Mouse (Mus musculus) liver, embryonic 15.5 days (tissue): ENCODE results near the gene Drg1. TPM values are rescaled to one million over a fixed set of nuclear protein-coding genes. Genes with fewer than 3 reads are reported as not detected.
A peak's percentile ranks its signal among the peaks of the same experiment; 100 is the strongest.

Experiments used
- ATAC-seq: fragments of 200-750 bp; cut with Nextera tagmentation; 2 replicates; pipeline ENCODE4 v1.8.0; 2017; ENCODE audit warnings: moderate number of reproducible peaks, mild to moderate bottlenecking, moderate library complexity; ENCODE audit not compliant: insufficient read depth
- H3K27ac ChIP-seq: fragments of 300-500 bp; sonication (generic); replicated peaks from 2 replicates; pipeline ENCODE4 v1.5.1; 2015; ENCODE audit warnings: mild to moderate bottlenecking, inconsistent platforms
- H3K27me3 ChIP-seq: fragments of 300-500 bp; sonication (generic); 2 replicates; pipeline ENCODE4 v1.6.1; 2015; ENCODE audit warnings: mild to moderate bottlenecking, inconsistent platforms
- H3K36me3 ChIP-seq: fragments of 300-500 bp; sonication (generic); replicated peaks from 2 replicates; pipeline ENCODE4 v1.6.1; 2015; ENCODE audit warnings: moderate library complexity, mild to moderate bottlenecking, inconsistent platforms
- H3K4me1 ChIP-seq: fragments of 300-500 bp; sonication (generic); replicated peaks from 2 replicates; pipeline ENCODE4 v1.6.1; 2015; ENCODE audit warnings: inconsistent platforms
- H3K4me2 ChIP-seq: fragments of 300-500 bp; sonication (generic); 2 replicates; pipeline ENCODE4 v1.6.1; 2015; ENCODE audit warnings: moderate library complexity, mild to moderate bottlenecking, inconsistent platforms
- H3K4me3 ChIP-seq: fragments of 300-500 bp; sonication (generic); replicated peaks from 2 replicates; pipeline ENCODE4 v1.5.1; 2015; ENCODE audit warnings: mild to moderate bottlenecking, inconsistent platforms
- H3K9ac ChIP-seq: fragments of 300-500 bp; sonication (generic); 2 replicates; pipeline ENCODE4 v1.6.1; 2015; ENCODE audit warnings: moderate library complexity, mild to moderate bottlenecking, inconsistent platforms
- H3K9me3 ChIP-seq: fragments of 300-500 bp; sonication (generic); replicated peaks from 2 replicates; pipeline ENCODE4 v1.6.1; 2016; ENCODE audit warnings: inconsistent platforms
- WGBS: fragments of 180-500 bp; shearing (Covaris S2); methylation state at CpG from one replicate; pipeline ENCODE4 v1.1.7; 2015; ENCODE audit warnings: mixed read lengths; ENCODE audit not compliant: insufficient replicate concordance; 5-methylcytosine and 5-hydroxymethylcytosine counted together
- polyA plus RNA-seq: library from polyadenylated mRNA; unstranded; fragments of >200 nt; fragmentation: Nextera tagmentation; extraction: Ambion mirVana; gene quantifications from 2 replicates; pipeline ENCODE4 v1.2.1, GENCODE M21; 2015

Drg1 gene
- polyA plus RNA-seq, 1 experiment from 2014 or later: 108 TPM

GRCm38 (mm10) chr11:3265291-3266078 lies 730 bp downstream of the Drg1 start:
- Histone ChIP-seq H3K27me3 (no peaks in the 10 kb centered on the region), H3K9ac (peak overlapping the region; percentile 90), H3K27ac (peak overlapping the region; percentile 79), H3K36me3 (peaks cover 38% of the 10 kb centered on the region), H3K4me1 (peaks cover 35% of the 10 kb centered on the region), H3K4me3 (peak overlapping the region; percentile 79), H3K9me3 (no peaks in the 10 kb centered on the region), H3K4me2 (peak overlapping the region; percentile 75)
- WGBS: 1% methylated on average over 26 of the region's 26 CpGs
- no peak for ATAC-seq

DNA sequence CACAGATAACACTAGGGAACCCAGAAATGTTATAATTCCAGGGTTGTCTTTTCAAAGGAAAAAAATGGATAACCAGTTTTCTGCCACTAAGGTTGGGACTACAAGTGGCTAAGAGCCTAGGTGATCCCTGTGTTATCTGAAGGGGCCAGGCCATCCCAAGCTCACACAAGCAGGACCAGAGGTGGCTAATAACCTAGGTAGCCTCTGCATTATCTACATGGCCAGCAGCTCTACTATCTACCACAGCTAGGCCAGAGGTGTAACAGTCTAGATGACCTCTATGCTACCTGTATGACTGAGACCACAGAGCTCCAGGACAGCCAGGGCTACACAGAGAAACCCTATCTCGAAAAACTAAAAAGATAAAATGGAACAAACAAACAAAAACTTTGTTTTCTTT lies 6.7 kb downstream of the Drg1 start:
- Histone ChIP-seq H3K9ac (no peak overlapping the region), H3K27me3 (no peaks in the 10 kb centered on the region), H3K36me3 (peaks cover 89% of the 10 kb centered on the region), H3K4me1 (peaks cover 22% of the 10 kb centered on the region), H3K4me2 (no peak overlapping the region), H3K4me3 (no peak overlapping the region), H3K27ac (no peak overlapping the region), H3K9me3 (no peaks in the 10 kb centered on the region)
- WGBS: 75% methylated on average over 1 of the region's 1 CpGs
- ATAC-seq: peak; percentile 52

DNA sequence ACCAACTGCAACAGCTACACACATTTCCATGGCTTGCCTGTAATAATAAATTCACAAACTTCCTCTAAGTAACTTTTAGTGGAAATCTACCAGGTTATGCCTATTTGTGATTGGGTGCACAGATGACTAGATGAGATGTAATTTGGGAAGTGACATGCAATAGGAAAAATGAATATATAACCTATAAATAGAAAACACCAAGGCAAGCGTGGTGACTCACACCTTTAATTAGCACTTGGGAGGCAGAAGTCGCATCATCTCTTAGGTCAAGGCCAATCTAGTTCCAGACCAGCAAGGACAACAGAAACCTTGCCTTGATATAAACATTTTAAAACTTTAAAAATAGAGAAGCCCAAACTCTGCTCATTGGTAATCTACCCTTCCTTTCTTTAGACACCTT lies 18.8 kb downstream of the Drg1 start:
- ATAC-seq: no peak
- Histone ChIP-seq H3K9me3 (no peaks in the 10 kb centered on the region), H3K27me3 (no peaks in the 10 kb centered on the region), H3K27ac (no peak overlapping the region), H3K4me2 (no peak overlapping the region), H3K4me3 (no peak overlapping the region), H3K36me3 (peaks cover 98% of the 10 kb centered on the region), H3K9ac (no peak overlapping the region), H3K4me1 (no peaks in the 10 kb centered on the region)
- 74% methylated on average over 2 of the region's 2 CpGs for WGBS

GRCm38 (mm10) chr11:3243771-3244170 lies 22.4 kb downstream of the Drg1 start:
- no peak overlapping the region for H3K4me3 ChIP-seq
- peaks cover 98% of the 10 kb centered on the region for H3K36me3 ChIP-seq
- H3K4me2 ChIP-seq: no peak overlapping the region
- no peaks in the 10 kb centered on the region for H3K27me3 ChIP-seq
- ATAC-seq: no peak
- H3K9me3 ChIP-seq: no peaks in the 10 kb centered on the region
- no peak overlapping the region for H3K9ac ChIP-seq
- no peaks in the 10 kb centered on the region for H3K4me1 ChIP-seq
- WGBS: 83% methylated on average over 4 of the region's 4 CpGs
- H3K27ac ChIP-seq: no peak overlapping the region

GRCm38 (mm10) chr11:3242395-3242794 lies 23.8 kb downstream of the Drg1 start:
- no peaks in the 10 kb centered on the region for H3K4me1 ChIP-seq
- H3K4me2 ChIP-seq: no peak overlapping the region
- H3K27me3 ChIP-seq: no peaks in the 10 kb centered on the region
- no peak overlapping the region for H3K4me3 ChIP-seq
- WGBS: 83% methylated on average over 7 of the region's 7 CpGs
- no peaks in the 10 kb centered on the region for H3K9me3 ChIP-seq
- no peak overlapping the region for H3K9ac ChIP-seq
- H3K27ac ChIP-seq: no peak overlapping the region
- H3K36me3 ChIP-seq: peaks cover 98% of the 10 kb centered on the region
- no peak for ATAC-seq

DNA sequence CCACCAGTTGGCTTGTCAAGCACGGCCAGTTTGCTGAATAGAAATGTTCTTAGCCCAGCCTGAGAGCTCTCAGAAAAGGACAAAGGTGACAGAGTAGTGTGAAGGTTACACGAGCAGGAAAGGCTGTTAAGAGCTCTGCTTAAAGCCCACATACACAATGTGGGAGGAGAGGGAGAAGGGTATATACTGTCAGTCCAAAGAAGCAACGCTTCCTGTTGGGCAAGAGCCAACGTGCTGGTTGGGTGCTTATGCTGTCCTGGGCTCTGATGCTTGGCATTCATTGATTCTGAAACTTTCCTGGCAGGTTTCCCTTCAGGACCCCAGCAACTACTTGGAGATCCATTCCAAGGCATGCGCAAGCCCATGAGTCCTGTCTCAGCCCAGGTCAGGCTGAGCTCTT lies 30.9 kb downstream of the Drg1 start:
- Histone ChIP-seq H3K4me3 (no peak overlapping the region), H3K9ac (no peak overlapping the region), H3K36me3 (peaks cover 97% of the 10 kb centered on the region), H3K4me1 (0 out of 2 replicates have a peak, but pooled peaks cover 6% of the 10 kb centered on the region), H3K27ac (no peak overlapping the region), H3K4me2 (no peak overlapping the region), H3K27me3 (no peaks in the 10 kb centered on the region), H3K9me3 (no peaks in the 10 kb centered on the region)
- ATAC-seq: no peak
- 78% methylated on average over 5 of the region's 5 CpGs for WGBS

DNA sequence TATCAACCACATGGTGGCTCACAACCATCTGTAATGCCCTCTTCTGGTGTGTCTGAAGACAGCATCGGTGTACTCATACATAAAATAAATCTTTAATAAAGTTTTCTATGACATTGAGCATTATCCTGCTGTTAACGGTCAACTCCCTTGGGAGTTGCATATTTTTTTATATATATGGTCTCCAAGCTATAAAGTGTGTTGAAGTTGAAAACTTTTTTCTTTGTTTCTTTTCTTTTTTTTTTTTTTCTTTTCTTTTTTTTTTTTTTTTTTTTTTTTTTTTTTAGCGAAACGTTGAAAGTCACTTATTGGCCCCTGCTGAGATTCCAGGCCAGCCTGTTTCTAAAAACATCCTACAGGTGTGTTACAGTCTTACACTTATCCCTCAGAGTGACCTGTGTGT lies 32.5 kb downstream of the Drg1 start:
- Histone ChIP-seq H3K36me3 (peaks cover 95% of the 10 kb centered on the region), H3K4me2 (no peak overlapping the region), H3K4me3 (no peak overlapping the region), H3K4me1 (0 out of 2 replicates have a peak, but pooled peaks cover 6% of the 10 kb centered on the region), H3K27ac (no peak overlapping the region), H3K27me3 (no peaks in the 10 kb centered on the region), H3K9me3 (no peaks in the 10 kb centered on the region), H3K9ac (no peak overlapping the region)
- ATAC-seq: no peak
- 92% methylated on average over 4 of the region's 4 CpGs for WGBS

- ATAC-seq: no peak
- no peaks in the 10 kb centered on the region for H3K9me3 ChIP-seq
- H3K4me3 ChIP-seq: no peak overlapping the region
- H3K4me2 ChIP-seq: no peak overlapping the region
- H3K9ac ChIP-seq: no peak overlapping the region
- 0 out of 2 replicates have a peak, but pooled peaks cover 6% of the 10 kb centered on the region for H3K4me1 ChIP-seq
- H3K36me3 ChIP-seq: peaks cover 92% of the 10 kb centered on the region
- no peaks in the 10 kb centered on the region for H3K27me3 ChIP-seq
- WGBS: 68% methylated on average over 3 of the region's 3 CpGs
- no peak overlapping the region for H3K27ac ChIP-seq
Observed at GRCm38 (mm10) chr11:3232248-3232647, 34.0 kb downstream of the Drg1 start.

DNA sequence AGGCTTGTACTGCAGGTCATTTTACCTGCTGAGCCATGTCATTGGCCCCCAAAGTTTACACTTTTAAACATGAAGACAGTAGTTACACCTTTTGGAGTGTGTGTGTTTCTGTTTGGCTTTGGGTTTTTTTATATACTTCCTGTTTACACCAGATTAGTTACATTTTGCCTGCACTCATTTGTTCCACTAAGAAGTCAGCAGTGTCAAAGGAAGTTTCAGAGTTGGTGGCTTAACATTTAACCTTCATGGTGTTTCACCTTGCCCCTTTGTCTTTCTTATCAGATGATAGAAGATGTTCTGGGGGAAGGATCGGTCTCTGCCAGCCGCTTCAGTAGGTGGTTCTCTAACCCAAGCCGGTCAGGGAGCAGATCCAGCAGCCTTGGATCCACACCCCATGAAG lies 39.1 kb downstream of the Drg1 start:
- no peak overlapping the region for H3K27ac ChIP-seq
- no peak overlapping the region for H3K4me2 ChIP-seq
- no peak overlapping the region for H3K9ac ChIP-seq
- H3K36me3 ChIP-seq: peaks cover 92% of the 10 kb centered on the region
- 87% methylated on average over 3 of the region's 3 CpGs for WGBS
- H3K9me3 ChIP-seq: no peaks in the 10 kb centered on the region
- H3K4me1 ChIP-seq: no peaks in the 10 kb centered on the region
- H3K27me3 ChIP-seq: no peaks in the 10 kb centered on the region
- no peak for ATAC-seq
- no peak overlapping the region for H3K4me3 ChIP-seq

DNA sequence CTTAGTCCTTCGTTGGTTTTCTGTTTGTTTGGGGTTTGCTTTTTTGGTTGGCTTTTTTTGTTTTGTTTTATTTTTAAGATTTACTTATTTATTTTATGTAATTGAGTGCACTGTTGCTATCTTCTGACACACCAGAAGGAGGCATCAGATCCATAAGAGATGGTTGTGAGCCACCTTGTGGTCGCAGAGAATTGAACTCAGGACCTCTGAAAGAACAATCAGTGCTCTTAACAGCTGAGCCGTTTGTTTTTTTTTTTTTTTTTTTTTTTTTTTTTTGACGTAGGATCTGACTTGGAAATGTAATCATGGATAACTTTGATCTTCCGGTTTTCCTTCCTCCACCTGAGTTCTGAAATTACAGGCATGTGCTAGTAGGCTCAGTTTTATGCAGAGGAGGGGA lies 43.1 kb downstream of the Drg1 start:
- no peak overlapping the region for H3K4me2 ChIP-seq
- no peaks in the 10 kb centered on the region for H3K4me1 ChIP-seq
- H3K4me3 ChIP-seq: no peak overlapping the region
- 73% methylated on average over 5 of the region's 5 CpGs for WGBS
- peaks cover 90% of the 10 kb centered on the region for H3K36me3 ChIP-seq
- H3K9ac ChIP-seq: no peak overlapping the region
- H3K27me3 ChIP-seq: no peaks in the 10 kb centered on the region
- H3K27ac ChIP-seq: no peak overlapping the region
- no peaks in the 10 kb centered on the region for H3K9me3 ChIP-seq
- no peak for ATAC-seq

GRCm38 (mm10) chr11:3212526-3212925 lies 53.7 kb downstream of the Drg1 start:
- H3K36me3 ChIP-seq: peaks cover 92% of the 10 kb centered on the region
- no peak overlapping the region for H3K27ac ChIP-seq
- no peak overlapping the region for H3K9ac ChIP-seq
- H3K4me1 ChIP-seq: 0 out of 2 replicates have a peak, but pooled peaks cover 5% of the 10 kb centered on the region
- H3K4me2 ChIP-seq: no peak overlapping the region
- no peaks in the 10 kb centered on the region for H3K9me3 ChIP-seq
- no peaks in the 10 kb centered on the region for H3K27me3 ChIP-seq
- no peak for ATAC-seq
- no peak overlapping the region for H3K4me3 ChIP-seq
- 64% methylated on average over 1 of the region's 1 CpGs for WGBS

- H3K27me3 ChIP-seq: no peaks in the 10 kb centered on the region
- no peaks in the 10 kb centered on the region for H3K9me3 ChIP-seq
- no peak overlapping the region for H3K4me3 ChIP-seq
- H3K4me1 ChIP-seq: peaks cover 30% of the 10 kb centered on the region
- peaks cover 72% of the 10 kb centered on the region for H3K36me3 ChIP-seq
- no peak overlapping the region for H3K27ac ChIP-seq
- H3K9ac ChIP-seq: no peak overlapping the region
- 89% methylated on average over 3 of the region's 3 CpGs for WGBS
- no peak overlapping the region for H3K4me2 ChIP-seq
- ATAC-seq: no peak
Observed at GRCm38 (mm10) chr11:3206783-3207182, 59.4 kb downstream of the Drg1 start.
